Mouse (Mus musculus) cerebellum, adult 18-20 months (tissue): ENCODE results near the gene Rab37.

Experiments used
- DNase-seq, 2 experiments: peaks; one replicate each; pipeline ENCODE4 v3.0.0; 2021

Gene Rab37

DNA sequence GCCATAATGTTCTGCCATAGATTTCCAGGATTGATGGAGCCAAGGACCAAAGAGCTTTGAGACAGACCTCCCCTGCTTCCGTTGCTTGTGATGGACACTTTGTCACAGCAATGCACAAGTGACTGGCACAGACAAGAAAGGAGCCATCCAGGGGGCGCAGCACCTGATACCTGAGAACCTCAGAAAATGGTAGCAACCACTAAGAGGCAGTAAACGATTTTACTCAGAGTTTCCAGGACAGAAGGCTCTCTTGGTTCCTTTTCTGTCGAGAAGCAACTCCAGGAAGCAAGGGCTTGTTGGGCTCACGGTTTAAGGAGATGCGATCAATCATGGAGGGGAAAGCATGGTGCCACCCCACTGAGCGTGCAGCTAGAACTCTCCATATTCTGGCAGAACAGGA lies 5.0 kb upstream of the Rab37 start:
- no peak for DNase-seq

DNA sequence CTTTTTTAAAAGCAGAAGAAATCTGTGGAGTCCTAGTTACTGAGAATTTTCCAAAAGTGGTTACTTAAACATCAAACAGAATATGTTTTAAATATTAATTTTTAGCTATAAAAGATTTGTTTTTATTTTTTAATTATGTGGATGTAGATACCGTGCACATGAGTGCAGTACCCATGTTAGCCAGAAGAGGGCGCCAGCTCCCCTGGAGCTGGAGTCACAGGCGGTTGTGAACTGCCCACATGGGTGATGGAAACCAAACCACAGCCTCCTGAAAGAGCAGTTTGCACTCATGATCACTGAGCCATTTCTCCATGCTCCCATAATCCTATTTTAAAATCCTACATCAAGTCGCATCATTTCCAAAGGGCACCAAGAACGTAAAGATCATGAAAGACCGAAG lies 1.4 kb upstream of the Rab37 start:
- DNase-seq: no peak

DNA sequence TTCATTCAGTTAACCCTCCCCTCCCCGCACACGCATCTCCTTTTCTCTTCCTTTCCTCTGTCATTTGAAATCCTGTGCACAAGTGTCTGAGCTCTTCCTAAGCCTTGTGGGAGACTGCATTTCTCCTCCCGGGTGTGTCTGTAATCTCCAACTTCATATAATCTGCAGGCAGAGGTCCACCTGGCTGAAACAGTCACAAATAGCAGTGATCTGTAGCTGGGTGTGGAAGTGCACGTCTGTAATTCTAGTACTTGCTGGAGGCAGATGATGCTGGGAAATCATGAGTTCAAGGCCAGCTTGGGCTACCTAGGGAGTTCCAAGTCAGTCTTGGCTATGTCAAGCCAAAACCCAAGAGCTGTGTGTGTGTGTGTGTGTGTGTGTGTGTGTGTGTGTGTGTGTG lies 909 bp downstream of the Rab37 start:
- DNase-seq: peak in 1 of 2 experiments; percentile 30

DNA sequence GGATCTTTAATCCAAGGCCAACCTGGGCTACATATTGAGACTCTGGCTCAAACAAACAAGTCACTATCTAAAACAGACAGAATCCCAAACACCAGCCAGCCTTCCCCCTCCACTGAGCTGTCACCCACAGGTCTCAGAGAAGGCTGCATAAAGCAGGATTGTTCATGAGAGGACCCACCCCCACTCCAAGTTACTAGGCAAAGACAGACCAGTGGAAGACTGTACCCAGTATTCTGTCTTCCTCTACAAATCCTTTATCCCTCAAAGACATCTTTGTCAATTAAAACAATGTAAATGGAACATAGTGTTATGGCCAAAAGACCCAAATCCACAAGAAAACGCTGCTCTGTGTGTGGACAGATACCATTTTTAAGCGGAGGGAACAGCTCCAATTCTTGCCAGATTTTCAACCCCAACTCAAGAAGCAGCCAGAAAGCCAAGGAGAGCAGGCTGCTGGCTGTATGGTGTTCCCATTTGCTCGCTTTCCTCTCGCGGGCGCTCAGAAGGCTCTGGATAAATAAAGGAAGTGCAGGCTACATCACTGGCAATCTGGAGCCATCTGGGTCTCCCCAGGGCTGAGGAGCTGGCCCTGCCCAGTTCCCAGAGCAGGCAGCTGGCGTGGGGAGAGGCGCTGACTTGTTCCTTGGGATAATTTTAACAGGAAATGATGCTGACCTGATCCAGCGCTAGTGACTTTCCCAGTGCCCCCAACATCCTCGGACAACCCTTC lies 7.1 kb downstream of the Rab37 start:
- peak; percentile 71 to 75 for DNase-seq

DNA sequence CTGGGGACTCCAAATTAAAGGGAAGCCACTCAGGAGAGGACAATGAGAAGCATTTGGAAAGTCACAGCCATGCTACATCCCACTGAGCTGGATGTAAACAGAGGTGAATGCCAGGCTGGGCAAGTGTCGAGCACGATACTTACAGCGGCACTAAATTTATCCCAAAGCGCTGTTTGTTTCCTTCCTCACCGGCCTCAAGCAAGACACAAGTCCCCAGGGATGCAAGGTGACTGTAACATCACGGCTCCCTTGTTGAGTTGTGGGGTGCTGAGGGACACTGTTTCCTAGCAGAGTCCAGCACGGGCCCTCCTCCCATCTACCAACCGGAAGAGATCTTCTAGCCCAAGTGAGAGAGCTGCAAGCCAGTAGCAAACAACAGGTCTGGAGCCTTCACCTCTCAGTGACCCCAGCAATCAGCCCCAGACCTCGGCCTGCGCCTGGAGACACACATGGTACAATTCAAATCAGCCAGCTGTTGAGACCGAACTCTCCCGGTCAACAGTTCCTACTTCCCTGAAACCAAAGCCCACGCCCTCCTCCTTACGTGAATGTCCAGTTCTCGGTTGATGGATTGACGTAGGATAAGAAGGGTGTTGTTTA lies 8.1 kb downstream of the Rab37 start:
- no peak for DNase-seq

DNA sequence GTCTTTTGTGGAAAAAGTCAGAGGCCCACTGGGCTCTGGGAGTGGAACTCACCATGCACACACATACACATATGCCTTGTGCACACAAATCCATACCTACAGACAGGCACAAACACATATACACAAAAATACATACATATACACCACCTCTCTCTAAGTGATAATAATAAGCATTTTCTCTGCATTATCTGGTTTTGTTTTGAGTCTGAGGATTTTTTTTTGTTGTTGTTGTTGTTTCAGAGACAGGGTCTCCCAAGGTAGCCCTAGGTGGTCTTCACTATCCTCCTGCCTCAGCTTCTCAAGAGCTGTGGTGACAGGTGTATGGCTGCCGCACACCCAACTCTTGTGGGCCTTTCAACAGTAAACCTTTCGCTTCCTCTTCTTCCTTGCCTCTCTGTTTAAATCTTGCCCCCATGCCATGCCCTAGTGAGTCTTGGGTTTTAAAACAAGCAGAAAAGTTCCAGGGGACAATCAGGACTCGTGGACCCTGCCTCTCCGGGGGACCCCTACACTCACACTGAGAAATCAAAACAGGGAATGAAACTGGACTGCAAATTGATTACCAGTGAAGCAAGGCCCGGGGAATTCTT lies 8.9 kb downstream of the Rab37 start:
- DNase-seq: no peak

DNA sequence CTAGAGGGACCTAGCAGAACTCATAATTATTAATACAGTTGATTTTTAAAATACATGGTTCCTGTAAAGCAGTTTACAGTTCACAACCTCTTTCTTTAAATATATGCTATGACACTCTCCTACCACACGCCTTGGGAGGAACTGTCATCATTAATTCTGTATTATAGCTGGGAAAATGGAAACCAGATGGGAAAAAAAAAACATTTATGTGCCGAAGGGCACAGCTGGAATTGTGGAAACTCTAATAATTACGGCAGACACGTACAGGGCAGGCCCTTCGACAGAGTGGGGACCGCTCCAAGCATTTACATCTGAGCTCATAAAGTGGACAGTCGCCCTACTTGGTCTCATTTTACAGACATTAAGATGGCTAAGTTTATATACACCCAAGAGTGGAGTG lies 9.5 kb downstream of the Rab37 start:
- no peak for DNase-seq

DNA sequence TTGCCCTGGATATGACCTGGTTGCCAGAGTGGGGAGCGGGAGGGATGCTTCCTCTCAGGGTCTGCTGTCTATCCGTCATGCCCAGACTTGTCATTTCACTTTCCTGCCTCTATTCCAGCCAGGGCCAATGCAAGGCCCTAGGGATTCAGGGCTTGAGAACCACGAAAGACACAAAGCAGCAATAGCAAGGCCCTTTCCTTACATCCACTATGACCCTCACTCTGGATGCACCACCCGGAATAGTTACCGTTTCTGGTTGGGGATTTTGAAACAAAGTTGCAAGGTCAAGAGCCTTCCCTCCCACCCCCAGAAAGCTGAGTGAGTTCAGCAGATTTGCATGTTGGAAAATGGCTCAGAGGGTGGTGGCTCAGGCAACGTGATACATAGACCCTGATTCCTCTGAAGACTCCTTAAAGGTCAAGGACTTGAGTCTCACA lies 10.4 kb downstream of the Rab37 start:
- no peak for DNase-seq

DNA sequence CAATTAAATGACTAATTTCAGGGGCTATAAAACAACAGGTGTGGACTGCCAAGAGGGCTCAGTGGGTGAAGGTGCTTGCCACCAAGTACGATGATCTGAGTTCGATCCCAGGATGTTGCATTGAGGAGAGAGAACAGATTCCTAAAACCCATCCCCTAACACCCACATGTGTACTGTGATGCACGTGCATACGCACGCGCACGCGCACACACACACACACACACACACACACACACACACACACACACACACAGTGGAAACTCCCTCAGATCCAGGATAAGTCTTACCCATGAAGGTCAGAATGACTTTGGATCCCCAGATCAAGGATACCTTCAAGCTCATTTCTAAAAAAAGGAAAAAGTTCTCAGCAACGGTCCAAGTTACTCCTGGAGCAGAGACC lies 10.9 kb downstream of the Rab37 start:
- no peak for DNase-seq

DNA sequence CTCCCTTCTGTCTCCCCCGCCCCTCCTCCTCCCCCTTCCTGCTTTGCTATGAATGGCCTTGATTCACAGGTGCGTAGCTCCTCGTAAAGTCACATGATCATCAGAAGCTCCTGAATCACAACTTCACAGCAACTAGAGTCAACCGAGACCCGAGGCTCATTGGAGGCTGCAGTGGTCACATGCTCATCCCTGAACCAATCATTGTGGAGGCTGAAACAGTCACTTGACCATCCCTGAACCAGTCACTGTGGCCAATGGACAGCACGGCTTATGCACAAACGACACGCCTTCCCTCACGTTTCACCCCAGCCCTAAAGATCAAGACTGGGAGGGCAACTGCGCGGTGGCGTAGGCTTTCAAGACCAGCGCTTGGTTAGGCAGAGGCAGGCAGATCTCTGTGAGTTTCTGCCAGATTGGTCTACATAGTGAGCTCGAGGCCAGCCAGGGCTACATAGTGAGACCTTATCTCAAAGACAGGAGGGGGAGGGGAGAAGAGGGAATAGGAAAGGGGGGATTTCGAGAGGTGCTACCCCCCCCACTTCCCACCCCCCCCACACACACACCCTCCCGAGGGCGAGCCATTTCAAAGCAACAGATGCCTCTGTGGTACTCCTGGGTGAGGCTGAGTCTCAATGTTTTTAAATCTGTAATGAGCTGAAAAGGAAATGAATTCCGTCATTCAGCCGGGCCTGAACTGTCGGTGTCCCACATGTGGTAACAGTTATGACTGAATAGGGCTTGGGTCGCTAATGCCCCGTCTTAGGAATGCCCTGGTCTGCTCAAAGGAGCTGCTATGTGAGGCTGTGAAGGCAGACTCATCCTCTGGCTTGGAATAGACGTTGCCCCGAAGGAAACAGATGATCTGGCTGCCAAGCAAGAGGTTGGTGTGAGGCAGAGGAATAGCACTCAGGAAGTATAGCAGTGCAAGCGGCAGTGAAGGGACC lies 12.5 kb downstream of the Rab37 start:
- no peak for DNase-seq

DNA sequence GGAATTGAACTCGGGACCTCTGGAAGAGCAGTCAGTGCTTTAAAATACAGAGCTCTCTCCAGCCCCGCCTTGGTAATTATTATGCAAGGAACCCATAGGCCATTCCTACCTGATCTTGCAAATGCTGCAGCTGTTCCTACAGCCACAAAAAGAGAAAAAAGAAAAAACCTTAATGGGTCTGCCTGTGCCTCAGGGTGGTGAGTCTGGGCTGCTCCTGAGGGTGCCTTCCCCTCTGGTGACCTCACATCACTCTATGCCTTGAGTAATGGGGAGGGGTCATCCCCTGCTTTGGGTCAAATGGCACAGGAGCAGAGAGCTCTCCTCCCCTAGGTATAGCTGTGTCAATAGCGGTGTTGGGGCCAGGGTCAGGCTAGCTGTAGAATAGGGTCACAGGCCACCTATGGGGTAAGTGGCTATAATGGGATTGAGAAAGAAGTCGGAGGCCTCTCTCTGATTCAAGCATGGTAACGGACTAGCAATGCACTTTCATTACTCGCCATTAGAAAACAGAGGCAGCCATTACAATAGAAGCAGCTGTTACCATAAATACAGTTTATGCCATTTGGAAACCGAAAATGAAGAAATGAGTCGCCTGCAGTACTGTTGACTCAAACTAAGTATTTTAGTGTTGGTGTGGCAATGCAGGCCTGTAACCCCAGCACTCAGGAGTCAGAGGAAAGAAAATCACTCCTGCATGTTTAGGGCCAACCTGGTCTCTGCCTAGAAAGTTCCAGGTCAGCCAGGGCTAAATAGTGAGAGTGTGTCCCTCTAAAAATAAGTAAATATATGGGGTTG lies 13.7 kb downstream of the Rab37 start:
- no peak for DNase-seq

DNA sequence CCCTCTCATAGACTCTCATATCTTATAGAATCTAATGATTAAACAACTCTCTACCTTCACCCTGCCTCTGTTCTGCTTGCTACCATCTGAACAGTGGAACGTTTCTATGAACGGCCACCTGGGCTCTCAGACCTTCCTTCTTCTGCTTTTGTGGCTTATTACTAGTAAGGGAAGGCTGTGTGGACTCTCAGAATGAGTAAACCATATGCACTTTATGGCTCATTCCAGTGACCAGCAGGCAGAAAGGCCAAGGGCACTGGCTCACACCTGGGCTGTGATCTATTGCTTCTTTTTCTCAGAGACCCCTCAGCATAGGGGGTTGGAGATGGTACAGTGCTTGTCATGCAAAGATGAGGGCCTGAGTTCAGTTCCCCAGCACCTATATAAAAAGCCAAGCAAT lies 15.4 kb downstream of the Rab37 start:
- DNase-seq: no peak

DNA sequence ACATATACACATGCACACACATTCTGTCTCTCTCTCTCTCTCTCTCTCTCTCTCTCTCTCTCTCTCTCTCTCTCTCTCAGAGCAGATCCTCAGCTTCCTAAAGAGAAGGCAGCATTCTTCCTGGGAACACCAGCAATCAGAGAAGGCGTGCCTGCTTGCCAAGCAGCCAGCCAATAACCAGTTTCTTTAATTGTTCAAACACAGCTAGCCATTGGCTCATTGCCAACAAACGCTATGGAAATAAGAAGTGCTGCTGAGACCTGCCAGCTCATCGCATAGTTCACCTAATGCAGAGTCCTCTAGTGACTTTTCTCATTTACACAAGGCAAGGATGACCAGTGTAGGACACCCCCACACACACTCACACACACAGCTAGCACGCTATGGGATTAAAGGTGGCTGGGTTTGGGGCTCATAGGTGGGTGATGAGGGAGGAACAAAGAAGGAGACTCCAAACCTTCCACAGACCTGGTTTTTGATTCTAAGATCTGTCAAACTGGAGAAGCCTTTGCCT lies 16.2 kb downstream of the Rab37 start:
- DNase-seq: no peak

DNA sequence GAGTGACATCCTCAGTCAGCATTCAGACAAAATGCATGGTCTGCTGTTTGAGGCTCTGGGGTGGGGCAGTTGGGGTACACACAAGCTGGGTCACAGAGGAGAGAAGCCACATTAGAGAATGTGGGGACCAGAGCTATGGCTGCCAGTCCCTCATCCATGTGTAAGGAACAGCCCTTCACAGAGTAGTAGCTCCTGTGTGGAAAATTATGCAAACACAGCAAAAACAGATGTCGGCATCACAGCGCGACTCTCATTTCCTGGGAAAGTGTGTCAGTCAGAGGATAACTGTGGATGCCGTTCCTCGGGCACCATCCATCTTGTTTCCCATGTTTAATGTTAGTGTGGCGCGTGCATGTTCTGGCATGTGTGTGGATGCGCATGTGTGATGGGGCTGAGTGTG lies 16.9 kb downstream of the Rab37 start:
- DNase-seq: no peak

DNA sequence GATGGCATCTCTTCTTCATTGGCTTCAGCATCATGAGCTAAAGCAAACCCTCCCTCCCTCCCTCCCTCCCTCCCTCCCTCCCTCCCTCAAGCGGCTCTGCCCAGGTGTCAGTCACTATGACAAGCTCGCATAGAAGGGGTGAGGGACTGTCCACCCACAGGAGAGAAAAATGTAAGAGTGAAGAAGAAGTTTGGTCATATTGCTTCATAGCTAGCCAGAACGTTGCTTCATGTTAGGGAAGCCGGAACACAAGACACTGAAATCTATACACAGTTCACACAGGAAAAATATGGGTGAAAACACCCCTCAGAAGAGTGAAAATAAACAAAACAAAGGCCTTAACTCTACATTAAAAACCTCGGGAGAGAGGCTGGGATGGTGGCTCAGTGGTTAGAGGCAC lies 19.0 kb downstream of the Rab37 start:
- DNase-seq: no peak

DNA sequence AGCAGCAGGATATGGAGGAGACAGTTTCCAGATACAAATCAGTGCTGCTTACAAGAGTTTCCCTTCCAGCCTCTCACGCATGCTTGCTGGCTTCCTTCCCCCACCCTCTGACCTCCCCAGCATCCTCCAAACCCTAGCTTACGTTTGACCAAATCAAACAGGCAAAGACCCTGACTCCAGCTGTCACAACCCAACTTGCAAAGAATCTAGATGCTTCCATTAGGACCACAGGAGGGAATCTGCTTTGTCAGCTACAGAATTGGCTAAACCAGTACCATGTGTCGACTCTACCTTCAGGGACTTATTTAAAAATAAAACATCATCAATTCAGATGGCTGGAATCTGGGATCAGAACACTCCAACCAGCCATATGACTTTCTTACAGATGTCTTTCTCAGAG lies 21.0 kb downstream of the Rab37 start:
- DNase-seq: no peak

DNA sequence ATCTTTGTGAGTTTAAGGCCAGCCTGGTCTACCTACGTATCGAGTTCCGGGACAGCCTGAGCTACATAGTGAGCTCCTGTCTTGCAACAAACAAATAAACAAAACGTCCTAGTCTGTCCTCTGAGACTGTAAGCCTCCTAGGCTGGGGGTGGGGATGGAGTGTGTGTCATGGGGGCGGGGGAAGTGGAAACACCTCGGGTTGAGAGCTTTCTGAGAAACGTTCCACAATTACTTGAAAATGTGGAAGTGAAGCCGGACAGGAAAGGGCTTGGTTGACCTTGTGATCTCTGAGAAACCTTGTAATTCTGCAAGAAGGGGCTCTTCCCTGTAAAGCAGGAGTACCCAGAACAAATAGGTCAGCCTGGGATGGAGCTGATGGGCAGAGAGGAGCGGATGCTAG lies 28.2 kb downstream of the Rab37 start:
- no peak for DNase-seq

DNA sequence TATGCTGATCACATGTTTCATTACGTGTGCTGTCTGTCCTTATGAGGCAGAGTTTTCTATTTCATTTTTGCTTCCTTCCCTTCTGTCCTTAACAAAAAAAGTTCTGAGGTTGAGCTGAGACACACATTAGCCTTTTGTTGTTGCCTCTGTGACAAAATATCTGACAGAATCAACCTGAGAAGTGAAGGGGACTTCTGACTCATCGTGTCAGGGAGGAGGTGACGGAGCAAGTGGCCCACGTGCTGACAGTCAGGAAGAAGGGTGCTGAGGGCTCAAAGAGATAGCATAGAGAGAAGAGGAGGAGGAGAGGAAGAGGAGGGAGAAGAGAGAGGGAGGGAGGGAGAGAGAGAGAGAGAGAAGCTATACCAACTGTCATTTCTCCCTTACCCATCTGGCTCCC lies 37.3 kb downstream of the Rab37 start:
- DNase-seq: no peak

DNA sequence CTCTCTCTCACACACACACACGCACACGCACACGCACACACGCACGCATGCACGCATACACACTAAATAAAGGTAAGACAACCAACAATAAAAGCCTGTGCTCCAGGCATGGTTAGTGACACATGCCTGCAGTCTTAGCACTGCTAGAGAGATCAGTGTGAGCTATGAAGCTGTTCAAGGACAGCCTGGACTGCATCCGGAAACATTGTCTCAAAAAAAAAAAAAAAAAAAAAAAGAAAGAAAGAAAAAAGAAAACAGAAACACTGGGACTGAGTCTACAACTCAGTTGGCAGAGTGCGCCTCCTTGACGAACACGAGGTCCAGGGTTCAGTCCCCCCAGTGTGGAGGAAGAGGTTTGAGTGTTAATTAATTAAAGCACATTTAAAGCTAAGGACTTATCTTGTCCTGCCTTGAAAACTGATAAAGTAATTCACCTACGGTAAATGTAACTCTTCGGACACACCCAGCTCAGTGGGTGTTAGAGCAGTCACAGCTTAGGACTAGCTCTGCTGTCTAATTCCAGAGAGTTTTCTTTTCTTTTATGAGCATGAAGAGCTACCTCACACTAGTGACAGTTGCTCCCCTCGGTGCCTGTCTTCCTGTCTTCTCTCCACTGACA lies 38.4 kb downstream of the Rab37 start:
- DNase-seq: no peak

DNA sequence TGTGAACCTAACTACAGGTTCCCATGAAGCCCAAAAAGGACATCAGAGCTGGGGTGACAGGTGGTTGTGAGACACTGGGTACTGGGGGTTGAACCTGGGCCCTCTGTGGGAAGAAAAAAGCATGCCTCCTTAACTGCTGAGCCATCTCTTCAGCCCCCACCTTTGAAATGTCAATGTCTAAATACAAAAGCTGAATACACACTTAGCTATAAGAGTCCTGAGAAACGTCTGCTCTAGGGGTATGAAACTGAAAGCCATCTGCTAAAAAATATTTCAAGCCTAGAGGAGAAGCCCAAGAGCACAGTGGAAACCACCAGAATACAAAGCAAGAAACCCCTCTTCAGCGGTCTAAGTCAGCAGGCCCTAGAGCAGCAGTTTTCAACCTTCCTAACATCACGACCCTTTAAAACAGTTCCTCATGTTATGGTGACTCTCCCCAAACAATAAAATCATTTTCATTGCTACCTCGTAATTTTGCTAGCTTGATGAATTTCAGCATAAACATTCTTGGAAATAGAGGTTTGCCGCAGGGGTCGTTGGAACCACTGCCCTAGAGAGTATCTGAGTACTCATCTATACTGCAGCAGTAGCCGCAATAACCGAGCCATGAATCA lies 40.6 kb downstream of the Rab37 start:
- DNase-seq: no peak

DNA sequence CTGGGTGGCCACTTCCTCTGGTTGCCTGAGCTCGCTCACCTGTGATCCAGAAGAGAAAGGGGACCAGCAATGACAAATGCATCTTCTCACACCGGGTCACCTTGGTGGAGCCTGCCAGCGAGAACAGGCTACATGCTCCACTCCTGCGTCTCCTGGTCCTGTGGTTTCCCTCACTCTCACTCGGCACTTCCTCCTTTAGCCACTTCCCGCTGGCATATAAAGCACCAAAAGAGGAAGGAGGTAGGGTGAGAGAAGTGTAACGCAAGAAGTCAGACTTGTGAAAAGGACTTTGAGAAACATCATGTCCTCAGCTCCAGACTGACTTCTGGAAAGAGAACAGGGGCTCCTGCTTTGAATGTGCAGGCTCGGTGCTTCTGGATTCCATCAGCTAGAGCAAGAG lies 42.6 kb downstream of the Rab37 start, which contains the start of gene Cd300lf:
Gene Cd300lf (minus strand): TSS at position 193 of the 400 bp plus-strand sequence.
- no peak for DNase-seq
